Mouse (Mus musculus) retina, embryonic 14.5 days (tissue): Measurements from ENCODE around the gene Gnai3.
A peak's percentile ranks its signal among the peaks of the same experiment; 100 is the strongest.

Source experiments
- DNase-seq: peaks from one replicate; pipeline ENCODE4 v3.0.0-alpha.2; 2015; ENCODE audit warnings: low spot score

Gnai3 gene

DNA sequence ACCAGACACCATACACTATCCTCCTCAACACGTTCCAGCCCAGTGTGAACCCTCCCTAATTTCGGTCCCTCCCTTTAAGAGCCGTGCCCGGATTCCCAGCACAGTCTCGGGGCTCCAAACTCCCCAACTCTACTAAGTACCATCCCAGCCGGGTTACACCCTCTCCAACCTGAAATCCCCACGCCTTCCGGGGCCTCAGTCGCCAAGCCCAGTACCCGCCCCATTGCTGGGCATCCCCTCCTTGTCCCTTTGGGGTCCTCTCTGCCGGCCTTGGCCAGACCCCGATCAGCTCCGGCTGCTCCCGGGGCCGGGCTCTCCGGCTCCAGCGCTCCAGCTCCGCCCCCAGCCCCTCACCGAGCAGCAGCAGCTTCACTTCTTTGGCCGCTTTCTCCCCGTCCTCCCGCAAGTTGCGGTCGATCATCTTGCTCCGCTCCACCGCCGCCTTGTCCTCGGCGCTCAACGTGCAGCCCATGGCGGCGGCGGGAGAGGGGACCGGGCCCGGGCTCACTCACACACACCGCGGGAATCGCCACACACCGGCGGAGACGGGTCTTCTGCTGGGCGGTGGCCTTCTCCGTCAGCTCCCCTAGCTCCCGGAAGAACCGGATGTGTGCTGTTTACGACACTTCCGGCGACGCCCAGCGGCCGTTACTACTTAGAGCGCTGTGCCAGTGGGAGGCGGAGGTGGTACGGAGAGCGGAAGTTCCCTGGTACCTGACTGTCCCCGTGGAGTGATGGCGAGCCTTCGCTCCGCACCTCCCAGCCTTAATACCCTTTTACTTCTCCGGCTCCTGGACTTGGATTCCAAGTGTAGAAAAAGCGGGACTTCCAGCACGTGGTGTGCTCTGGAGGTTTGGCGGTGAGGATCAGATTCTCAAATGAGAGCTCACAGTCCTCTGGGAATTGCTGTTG lies at the start of gene Gnai3:
TSS of gene Gnai3 (minus strand) at position 613 of the 912 bp plus-strand sequence.
- DNase-seq = peak; percentile 92

DNA sequence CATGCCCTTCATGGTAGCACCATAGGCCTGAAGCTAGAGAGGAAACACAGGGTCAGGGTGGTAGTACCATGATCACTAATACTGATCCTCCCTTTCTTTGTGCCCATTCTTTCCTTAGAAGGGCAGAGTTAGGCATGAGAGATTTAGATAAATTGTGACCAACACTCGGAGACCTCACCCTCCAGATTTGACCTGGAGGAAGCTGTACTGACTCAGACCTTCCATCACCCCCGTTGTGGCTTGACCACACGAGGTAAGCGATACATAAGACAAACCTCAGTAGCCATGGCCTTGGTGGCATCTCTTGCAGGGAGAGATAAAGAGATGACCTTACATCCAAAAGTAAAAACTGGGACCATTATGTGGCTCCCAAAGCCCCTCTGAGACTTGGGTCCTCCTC lies 49.3 kb upstream of the Gnai3 start:
- DNase-seq = no peak

DNA sequence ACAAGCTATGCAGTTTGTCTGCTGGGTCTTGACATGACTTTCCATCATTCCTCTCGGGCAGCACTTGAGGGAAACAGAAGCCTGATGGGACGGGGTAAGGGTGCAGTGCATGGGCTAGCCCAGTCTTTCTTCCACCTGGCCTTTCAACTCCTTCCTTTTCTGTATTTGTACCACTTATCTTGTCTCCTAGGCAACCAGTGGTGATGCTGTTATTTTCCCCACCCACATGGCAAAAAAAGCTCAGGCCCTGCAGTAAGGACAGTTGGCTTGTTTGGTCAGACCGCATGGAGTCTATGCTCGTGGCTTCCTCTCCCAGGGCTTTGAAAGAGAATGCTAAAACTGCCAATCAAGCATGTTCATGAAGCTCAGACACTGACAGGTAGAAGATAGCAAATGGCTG lies 47.7 kb upstream of the Gnai3 start:
- DNase-seq = no peak

DNA sequence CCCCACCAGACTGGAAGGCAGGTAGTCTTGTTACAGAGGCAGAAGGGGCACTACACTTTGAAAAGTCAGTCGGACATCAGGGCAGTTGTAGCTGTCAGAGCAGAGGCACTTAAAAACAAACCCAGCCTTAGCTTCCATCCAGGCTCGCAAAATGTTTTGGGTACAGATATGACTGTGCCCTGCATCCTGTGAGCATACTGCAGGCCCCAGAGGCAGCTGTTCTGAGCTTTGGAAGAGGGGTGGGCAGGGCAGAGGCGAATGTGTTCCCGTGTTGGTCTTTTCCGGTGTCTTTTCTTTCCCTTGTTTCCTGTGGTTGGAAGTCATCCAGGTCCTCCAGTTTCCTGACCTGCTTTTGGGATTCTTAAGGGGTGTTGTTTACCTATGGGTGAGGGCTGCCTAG lies 44.0 kb upstream of the Gnai3 start:
- no peak for DNase-seq

DNA sequence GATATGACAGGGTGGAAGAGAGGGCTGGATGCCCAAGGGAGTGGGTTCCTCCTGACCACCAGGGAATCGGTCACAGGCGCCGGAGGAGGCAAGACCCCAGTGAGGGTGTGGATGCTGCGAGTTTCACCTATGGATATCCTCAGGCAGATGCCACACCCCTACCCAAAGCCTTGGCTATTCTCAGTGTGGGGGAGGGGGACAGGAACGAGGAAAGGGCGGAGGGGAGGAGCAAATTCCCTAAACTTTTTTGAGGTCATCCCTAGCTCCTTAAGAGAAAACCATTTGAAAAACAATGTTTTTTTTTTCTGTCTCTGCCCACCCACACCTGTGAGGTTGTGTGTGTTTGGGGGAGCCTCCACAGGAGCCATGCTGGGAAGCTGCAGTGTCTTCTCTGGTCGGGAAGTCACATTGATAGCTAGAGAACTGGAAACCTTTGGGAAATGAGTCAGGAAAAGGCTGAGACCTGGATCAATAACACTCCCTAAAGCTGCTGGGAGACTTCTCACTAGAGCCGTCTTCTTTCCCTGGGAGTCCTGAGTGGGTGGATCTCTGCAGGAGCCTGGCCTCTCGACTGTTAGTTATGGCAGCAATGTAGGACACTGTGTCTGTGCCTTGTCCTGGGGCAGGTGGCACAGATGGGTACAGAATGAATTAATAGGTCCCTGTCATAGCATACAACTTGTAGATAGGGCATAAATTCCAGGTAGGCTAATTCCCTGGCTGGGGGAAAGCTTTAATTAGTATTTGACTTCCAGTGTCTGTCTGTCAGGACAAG lies 43.0 kb upstream of the Gnai3 start:
- no peak for DNase-seq

DNA sequence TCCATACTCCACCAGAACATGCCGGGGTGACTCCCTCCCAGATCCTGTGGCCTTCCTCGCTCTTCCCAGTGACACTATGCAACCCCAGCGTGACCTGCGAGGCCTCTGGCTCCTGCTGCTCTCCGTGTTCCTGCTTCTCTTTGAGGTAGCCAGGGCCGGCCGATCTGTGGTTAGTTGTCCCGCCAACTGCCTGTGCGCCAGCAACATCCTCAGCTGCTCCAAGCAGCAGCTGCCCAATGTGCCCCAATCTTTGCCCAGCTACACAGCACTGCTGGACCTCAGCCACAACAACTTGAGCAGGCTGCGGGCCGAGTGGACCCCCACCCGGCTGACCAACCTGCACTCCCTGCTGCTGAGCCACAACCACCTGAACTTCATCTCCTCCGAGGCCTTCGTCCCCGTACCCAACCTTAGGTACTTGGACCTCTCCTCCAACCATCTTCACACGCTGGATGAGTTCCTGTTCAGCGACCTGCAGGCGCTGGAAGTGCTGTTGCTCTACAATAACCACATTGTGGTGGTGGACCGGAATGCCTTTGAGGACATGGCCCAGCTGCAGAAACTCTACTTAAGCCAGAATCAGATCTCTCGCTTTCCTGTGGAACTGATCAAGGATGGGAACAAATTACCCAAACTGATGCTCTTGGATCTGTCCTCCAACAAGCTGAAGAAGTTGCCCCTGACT lies 41.3 kb upstream of the Gnai3 start:
- no peak for DNase-seq

DNA sequence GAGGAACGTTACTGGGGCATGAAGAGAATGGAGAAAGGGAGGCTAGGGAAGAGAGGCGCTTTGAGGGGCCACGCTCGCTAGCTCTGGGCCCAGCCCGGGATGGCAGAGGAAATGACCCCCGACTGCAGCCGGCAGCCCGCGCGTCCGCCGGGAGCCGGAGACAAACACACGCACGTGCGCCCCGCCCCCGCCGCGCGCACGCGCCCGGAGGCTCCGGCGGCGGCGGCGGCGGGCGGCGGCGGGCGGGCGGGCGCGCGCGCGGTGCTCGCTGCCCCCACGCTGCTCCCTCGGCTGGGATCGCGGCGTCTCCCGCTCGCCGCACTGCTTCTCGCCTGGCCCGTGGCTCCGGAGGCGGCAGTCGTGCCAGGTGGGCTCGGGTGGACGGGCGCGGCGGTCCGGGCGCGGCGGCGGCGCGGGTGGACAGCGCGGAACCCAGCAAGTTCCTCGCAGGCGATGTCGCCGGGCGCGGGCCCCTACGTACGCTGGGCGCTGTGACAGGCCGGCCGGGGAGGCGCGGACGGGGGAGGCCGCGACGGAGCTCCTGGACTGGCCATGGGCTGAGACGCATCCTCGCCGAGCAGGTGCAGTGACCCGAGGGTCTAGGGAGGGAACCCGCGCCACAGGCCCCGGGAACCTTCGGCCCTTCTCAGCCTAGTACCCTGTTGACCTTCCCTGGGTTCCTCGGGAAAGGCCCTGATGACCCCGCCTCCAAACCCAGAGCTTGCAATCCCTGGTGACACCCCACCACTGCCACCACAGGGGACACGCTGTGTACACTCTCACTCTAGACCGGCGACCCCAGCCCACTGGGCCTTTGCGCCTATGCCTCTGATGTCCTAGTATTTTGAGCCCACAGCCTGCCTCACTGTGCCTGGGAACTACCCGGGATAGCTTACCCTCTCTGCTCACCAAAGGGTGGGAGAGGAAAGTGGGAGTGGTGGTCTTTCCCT lies 40.4 kb upstream of the Gnai3 start, which contains the start of gene Amigo1:
TSS of gene Amigo1 (plus strand) at position 238 of the 950 bp plus-strand sequence.
- DNase-seq = peak; percentile 69

DNA sequence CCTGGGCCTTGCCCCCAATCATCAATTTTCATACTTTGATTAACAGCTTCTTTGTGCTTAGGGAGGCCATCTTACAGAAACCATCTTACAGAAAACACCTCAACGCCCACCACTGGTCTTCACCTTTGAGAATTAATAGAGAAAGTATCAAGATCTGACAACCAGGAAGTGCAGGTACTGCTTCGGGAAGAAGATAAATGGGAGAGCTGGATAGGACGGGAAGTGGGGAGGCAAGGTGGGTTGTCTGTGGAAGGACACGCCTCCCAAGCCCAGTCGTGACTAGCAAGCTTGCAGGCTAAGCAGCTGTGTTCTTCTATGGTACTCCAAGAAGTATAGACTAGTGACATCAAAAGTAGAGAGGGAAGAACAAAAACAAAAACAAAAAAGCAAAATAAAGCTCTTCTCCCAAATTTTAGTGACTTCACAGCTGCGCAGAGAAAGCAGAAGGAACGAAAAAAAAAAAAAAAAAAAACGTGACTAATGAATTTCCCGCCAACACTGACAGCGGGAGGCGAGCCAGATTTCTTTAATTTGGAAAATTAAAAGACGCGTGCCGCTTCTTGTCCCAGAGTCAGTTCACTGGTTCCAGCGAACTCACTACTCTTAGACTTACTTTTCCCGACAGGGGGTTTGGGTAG lies 39.6 kb upstream of the Gnai3 start:
- no peak for DNase-seq

DNA sequence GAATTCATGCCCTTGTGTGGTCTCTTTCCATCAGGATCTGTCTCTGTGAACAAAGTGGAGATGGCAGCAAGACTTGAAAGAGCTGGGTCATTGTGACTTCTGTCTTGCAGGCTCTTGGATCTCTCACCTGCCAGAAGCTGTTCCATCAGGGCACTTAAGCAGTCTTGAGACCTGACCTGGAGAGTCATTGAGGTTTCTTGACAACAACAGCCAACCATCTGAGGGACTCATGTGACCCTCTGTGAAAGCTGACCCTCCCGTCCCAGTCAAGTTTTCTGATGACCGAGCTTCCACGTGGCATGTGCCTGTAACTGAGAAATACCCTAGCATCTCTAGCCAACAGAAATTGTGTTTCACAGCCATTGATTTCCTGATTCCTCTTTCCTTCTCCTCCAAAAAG lies 38.8 kb upstream of the Gnai3 start:
- DNase-seq = no peak

DNA sequence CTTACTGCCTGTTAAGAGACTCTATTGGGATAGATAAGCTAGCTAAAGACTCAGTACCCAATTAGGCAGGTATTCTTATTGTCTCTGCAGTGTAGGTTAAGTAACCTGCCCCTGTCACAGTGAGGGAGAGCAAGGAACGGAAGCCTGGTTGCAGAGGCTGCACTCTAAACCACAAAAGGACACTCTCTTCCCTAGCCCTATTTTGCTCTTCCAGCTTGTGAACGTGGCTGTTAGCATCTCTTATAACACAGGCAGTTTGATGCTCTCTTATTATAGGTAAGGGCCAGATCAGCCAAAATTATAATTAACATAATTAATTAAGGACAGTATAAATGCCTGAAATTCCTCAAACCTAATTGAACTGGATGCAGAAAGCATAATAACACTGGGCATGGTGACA lies 34.6 kb upstream of the Gnai3 start:
- no peak for DNase-seq

DNA sequence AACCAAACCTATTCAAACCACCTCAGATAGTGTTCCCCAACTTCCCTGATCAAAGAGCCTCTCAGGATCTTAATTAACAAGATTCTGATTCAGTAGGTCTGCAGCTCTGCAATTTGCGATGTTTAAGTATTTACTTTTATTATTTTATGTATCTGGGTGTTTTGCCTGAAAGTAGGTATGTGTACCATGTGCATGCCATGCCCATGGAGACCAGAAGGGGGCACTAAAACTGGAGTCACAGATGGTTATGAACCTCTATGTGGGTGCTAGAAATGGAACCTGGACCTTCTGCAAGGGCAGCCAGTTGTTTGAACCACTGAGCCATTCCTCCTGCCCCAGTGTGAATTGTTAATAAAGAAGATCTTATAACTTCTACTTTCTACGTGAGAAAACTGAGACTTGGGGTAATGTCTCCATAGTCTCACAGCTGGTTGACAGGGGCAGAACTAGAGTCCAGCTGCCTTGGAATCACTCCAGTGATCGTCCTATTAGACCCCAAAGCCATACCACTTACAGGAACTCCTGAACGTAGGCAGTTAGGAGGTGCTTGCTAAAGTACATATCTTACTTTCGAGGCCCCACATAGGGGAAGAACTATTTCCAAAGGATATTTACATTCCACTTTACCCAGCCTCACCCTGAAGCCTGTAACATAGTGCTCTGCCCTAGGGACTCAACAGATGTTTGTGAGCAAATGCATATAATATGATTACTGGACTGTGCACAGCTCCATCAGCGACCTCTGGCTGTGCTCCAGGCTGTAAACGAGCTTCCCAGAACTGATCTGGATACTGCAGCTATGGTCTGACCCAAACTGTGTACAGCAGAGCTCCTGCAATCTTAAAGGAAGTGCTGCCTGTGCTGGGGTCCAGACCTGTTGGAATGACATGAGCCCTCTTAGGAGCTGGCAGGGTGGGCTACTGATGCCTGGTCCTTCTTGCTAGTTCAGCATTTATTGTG lies 33.1 kb upstream of the Gnai3 start:
- DNase-seq = no peak

DNA sequence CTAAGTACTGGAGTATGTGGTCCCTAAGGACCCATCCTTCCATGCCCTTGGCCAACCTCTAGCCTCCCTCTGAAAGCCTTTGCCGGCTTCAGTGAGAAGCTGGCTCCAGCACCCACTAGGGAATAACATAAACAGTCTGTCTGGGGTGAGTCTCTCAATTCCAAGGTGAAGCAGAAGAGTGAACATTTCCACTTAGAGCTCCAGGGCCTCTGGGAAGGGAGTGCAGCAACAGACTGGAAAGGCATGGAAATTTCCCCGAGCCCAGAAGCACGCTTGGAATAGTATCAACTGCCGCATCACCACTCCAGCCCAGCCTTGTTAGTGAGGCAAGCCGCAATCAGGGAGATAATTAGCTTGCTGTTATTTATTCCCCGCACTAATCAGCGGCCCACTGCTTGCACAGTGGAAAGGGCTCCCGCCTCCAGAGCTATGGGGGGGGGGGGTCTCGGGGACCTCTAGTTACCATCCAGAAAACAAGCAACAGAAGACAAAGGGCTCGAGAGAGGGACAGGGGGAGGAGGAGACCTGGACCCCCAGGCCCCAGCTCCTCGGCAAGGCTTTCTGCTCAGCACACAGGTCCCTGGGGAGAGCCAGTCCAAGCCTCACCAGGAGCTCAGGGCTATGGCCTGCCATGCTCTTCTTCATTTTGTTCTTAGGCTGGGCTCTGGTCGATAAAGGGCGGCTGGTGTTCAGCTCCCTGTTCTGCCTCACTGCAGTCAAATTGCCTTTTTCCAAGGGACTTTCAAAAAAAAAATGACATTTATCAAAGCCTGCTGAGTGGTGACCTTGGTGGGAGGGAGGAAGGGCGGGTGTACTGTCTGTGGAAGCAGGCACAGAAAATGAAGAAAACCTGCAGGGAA lies 29.0 kb upstream of the Gnai3 start:
- peak; percentile 65 for DNase-seq

DNA sequence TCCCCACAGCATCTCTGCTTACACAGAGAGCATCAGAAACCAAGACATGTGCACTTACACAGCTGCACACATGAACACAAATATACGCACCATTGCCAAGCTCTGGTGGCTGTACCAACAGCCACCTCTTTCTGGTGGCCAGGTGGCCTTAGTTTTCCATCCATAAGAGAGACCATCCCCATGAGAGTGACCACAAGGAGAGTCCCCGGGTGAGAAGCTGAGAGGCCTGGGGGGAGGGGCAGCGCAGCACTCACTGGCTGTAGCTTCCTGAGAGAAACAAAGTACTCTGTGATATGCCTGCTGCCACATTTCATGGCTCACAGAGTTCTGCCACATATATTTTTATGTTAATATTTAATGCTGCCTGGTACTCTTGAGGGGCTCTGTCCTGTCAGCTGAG lies 23.3 kb upstream of the Gnai3 start:
- DNase-seq = peak; percentile 64

DNA sequence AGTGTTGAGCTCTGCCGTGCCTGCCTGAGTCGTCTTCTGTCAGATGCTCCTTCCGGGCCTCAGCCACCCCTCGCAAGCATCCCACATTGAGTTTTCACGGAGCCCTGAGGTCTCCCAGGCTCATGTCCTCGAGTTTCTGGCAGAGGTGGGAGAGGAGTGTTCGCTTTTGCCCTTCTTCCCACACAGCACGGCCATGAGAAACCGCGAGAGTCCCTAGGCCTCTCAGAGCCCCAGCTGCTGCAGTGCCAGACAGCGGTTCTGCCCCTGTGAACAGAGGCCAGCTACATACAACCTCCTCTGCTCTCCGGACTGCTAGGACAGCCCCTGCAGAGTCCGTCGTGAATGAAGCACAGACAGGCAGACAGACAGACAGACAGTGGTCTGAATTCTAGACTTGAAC lies 21.6 kb upstream of the Gnai3 start:
- no peak for DNase-seq

DNA sequence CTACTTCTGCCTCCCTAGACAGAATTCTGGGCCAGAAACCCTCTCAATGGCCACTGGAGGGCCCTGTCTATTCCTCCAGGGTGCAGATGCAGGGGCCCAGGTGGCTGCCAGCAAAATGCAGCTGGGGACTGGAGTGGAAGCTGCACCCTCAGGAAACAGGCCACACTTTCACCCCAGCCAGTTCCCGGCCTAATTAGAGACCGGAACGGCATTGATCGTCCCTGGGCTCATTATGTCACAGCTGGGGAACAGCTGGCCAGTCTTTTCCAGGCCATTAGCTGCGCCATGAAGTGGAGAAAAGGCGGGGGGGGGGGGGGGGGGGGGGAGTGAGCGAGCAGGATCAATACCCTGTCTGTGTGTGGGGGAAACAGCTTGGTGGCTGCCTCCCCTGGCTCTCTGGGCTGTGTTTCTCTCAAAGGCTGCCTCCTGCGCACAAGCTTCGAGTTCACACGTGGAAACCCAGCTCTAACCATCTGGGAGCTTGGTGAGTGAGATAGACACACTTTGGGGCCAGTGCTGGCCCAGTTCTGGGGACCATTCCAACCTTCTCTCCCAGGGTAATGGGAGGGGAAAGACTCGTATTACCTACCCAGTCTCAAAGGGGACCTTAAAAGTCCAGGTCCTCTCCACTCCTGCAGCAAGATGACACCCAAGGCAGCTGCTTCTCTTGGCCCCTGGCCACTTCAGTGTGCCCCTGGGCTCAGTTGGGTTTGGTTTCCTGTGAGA lies 20.7 kb upstream of the Gnai3 start:
- DNase-seq = peak; percentile 84

DNA sequence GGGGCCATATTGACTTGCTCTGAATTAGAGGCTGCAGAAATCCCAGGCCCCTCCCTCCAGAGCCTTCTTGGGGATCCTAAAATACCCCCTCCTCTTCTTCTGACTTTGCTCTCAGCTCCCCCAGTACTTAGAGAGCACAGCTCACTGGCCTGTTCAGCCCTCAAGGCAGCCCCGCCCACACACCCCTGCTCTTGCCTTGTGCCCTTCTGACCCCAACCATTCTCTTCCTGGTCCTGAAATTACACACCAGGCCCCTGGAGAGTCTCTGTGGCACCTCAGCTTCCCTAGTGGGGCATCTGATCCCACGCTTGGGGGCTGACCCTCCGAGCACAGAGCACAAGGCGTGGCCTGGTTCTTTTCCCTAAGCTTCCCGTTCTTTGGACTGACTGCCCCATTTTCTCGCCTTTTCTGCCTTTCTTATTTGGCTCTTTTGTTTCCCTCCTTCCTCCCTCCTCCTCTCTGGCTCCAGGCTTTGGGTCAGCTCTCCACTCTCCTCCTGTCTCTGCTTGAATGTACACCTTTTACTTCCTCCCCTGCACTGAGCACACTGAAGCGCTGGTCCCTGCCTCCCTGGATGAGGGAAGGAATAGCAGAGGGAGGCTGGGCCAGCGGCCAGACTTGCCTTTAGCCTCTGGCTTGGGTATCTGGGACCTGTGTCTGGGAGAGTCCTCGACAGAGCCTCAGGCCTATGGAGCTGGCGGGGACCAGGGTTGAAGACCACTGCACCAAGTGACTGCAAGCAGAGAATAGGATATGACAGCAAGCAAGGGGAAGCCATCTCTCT lies 19.8 kb upstream of the Gnai3 start:
- DNase-seq = no peak

DNA sequence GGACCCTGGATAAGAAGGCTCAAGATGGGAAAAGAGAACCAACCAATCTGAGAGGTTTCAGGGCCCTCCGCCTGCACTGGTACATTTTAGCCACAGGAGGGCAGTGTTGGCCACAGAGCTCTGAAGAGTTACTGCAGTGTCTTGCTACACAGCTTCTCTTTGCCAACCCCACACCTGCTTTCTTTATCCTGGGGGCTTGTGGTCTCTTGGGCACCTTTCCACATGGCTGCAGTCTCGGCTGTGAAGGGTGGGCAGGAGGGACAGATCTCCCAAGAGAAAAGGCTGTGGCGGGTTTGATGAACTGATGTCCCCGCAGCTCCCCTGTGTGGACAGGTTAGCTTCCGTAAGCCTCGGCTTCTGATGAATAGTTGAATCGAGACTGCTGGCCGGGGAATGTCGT lies 18.9 kb upstream of the Gnai3 start:
- DNase-seq = peak; percentile 95
